Mouse (Mus musculus) MN1 (cell line): ENCODE data around the gene Bcl2l15.

ENCODE experiments used
- DNase-seq: peaks from one replicate; pipeline ENCODE4 v3.0.0-alpha.2; 2016; ENCODE audit warnings: low spot score

The Bcl2l15 gene

GRCm38 (mm10) chr3:103868008-103868407 lies 35.6 kb downstream of the Bcl2l15 start:
- DNase-seq = no peak

- DNase-seq = no peak
These were observed 40.3 kb downstream of the Bcl2l15 start for GRCm38 (mm10) chr3:103872663-103873098.

GRCm38 (mm10) chr3:103874329-103874728 lies 41.9 kb downstream of the Bcl2l15 start:
- no peak for DNase-seq

- DNase-seq = no peak
These were observed 53.5 kb downstream of the Bcl2l15 start for GRCm38 (mm10) chr3:103885946-103886345.

- peak; percentile 60 for DNase-seq
These were observed 55.2 kb downstream of the Bcl2l15 start for GRCm38 (mm10) chr3:103887581-103887980.

- no peak for DNase-seq
These were observed 61.0 kb downstream of the Bcl2l15 start for GRCm38 (mm10) chr3:103893374-103893773.
